12 mouse cellular contexts compared by ENCODE assay signal in the genomic region with DNA sequence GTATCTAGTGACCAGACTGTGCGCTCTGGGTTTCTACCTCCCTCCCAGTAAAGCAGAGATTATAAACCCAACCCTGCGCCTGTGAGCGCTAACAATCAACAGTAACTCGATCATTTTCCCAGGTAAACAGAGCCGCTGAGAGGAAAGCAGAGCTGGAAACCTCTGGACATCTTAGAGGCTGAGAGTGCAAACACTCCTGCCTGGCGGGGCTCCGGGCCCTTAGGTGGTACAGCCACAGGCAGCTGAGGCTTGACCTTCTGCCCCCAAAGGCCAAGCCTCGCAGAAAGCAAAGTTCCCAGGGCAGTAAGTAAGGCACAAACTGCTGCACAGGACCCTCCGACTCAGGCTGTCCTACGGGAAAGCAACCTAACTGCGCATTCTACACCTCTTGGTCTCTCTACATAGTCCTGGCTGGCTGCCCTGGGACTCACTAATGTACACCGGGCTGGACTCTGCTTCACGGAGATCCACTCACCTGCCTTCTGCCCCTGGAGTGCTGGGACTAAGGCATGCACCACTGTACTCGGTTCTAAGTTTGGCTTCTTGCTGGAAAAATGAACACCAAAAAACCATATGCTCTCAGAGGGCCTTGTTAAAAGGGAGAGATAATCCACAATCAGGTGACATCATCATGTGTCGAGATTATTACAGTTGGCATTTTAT. TPM values are rescaled to one million over a fixed set of nuclear protein-coding genes. Genes with fewer than 3 reads are reported as not detected.
DNase-seq lines count a peak whose midpoint lies in the region; ATAC-seq and TF ChIP-seq lines count a peak whose summit lies in the region.
"Had no signal": no experiment of that assay in that cellular context is flagged by ENCODE, and none has a peak within 500 bp of the region (broad histone marks: within the 10 kb centered on the region; RNA-seq: fewer than 3 reads in every experiment).

No protein-coding gene starts in this region.

- no peak for TF ChIP-seq POLR2A in lung, adult 2 months (IDR thresholded peaks at IDR 0.05; ENCODE audit: borderline replicate concordance, extremely low read depth, low read depth, low read length)

- DNase-seq in heart, postnatal 10 days: no peak
- no peak for DNase-seq in lung, embryonic 14.5 days
- DNase-seq in lung, adult 2 months: no peak
- DNase-seq in liver, embryonic 11.5 days (ENCODE audit: low spot score): no peak
- no peak for DNase-seq in left cerebral cortex, postnatal 25 days (ENCODE audit: low spot score in 2 of 2)
- DNase-seq in right cerebral cortex, postnatal 25 days: no peak
- DNase-seq: cerebellum, postnatal 14 days; right cerebral cortex, postnatal 14 days had no signal

- WGBS in heart, embryonic 11.5 days (ENCODE audit: insufficient replicate concordance): 73% methylated on average over 15 of the region's 15 CpGs
- 61% methylated on average over 15 of the region's 15 CpGs for WGBS in lung, embryonic 14.5 days
- WGBS in lung, adult 2 months: 67% methylated on average over 15 of the region's 15 CpGs
- WGBS in liver, embryonic 11.5 days: 73% methylated on average over 15 of the region's 15 CpGs
- WGBS in stomach, embryonic 16.5 days: 55% methylated on average over 15 of the region's 15 CpGs

- no peak for ATAC-seq in heart, embryonic 11.5 days (replicated peaks; ENCODE audit: insufficient number of reproducible peaks, low FRiP score, low TSS enrichment)
- ATAC-seq in lung, embryonic 14.5 days (ENCODE audit: insufficient read depth): no peak
- no peak for ATAC-seq in liver, embryonic 11.5 days (replicated peaks; ENCODE audit: low FRiP score)
- no peak for ATAC-seq in stomach, embryonic 16.5 days (ENCODE audit: insufficient read depth, low FRiP score)
- ATAC-seq: hindbrain, embryonic 16.5 days had no signal

- H3K4me1 ChIP-seq in heart, embryonic 11.5 days (ENCODE audit: control insufficient read depth, insufficient read depth, low read length): peaks cover 68% of the 10 kb centered on the region
- H3K4me1 ChIP-seq in lung, embryonic 14.5 days (ENCODE audit: insufficient read depth): peaks cover 50% of the 10 kb centered on the region
- H3K4me1 ChIP-seq in lung, adult 2 months (ENCODE audit: control insufficient read depth, insufficient read depth, low read length): peaks cover 45% of the 10 kb centered on the region
- peaks cover 63% of the 10 kb centered on the region for H3K4me1 ChIP-seq in liver, embryonic 11.5 days (replicated peaks; ENCODE audit: control insufficient read depth, insufficient read depth, low read length)
- peaks cover 57% of the 10 kb centered on the region for H3K4me1 ChIP-seq in stomach, embryonic 16.5 days (ENCODE audit: control insufficient read depth, insufficient read depth, low read length)

- H3K4me2 ChIP-seq in heart, embryonic 11.5 days: no peak overlapping the region
- no peak overlapping the region for H3K4me2 ChIP-seq in lung, embryonic 14.5 days
- peak overlapping the region; percentile 11; the same call in 1 of the 2 replicates for H3K4me2 ChIP-seq in liver, embryonic 11.5 days
- H3K4me2 ChIP-seq in stomach, embryonic 16.5 days (ENCODE audit: low read depth, low read length): no peak overlapping the region

- no peaks in the 10 kb centered on the region for H3K9me3 ChIP-seq in heart, embryonic 11.5 days (replicated peaks; ENCODE audit: control insufficient read depth, low read length)
- no peaks in the 10 kb centered on the region for H3K9me3 ChIP-seq in lung, embryonic 14.5 days (ENCODE audit: low read depth, low read length)
- no peaks in the 10 kb centered on the region for H3K9me3 ChIP-seq in liver, embryonic 11.5 days (ENCODE audit: control insufficient read depth, low read length)
- H3K9me3 ChIP-seq in stomach, embryonic 16.5 days (replicated peaks; ENCODE audit: control insufficient read depth, low read length): no peaks in the 10 kb centered on the region

- peak overlapping the region; percentile 54 for H3K27ac ChIP-seq in heart, embryonic 11.5 days (ENCODE audit: low read depth, low read length)
- peak overlapping the region; percentile 50; the same call in 1 of the 2 replicates for H3K27ac ChIP-seq in lung, embryonic 14.5 days (ENCODE audit: low read depth)
- peak overlapping the region; percentile 50 for H3K27ac ChIP-seq in liver, embryonic 11.5 days (ENCODE audit: low read depth, low read length)
- H3K27ac ChIP-seq in stomach, embryonic 16.5 days (ENCODE audit: low read length): peak overlapping the region; percentile 5; the same call in 1 of the 2 replicates

- H3K36me3 ChIP-seq in heart, embryonic 11.5 days (ENCODE audit: control insufficient read depth, insufficient read depth, low read length): no peaks in the 10 kb centered on the region
- H3K36me3 ChIP-seq in lung, embryonic 14.5 days (ENCODE audit: insufficient read depth): no peaks in the 10 kb centered on the region
- no peaks in the 10 kb centered on the region for H3K36me3 ChIP-seq in liver, embryonic 11.5 days (ENCODE audit: control insufficient read depth, insufficient read depth, low read length)
- no peaks in the 10 kb centered on the region for H3K36me3 ChIP-seq in stomach, embryonic 16.5 days (ENCODE audit: control insufficient read depth, insufficient read depth, low read length)

- no peaks in the 10 kb centered on the region for H3K27me3 ChIP-seq in heart, embryonic 11.5 days (ENCODE audit: control insufficient read depth, insufficient read depth, low read length)
- no peaks in the 10 kb centered on the region for H3K27me3 ChIP-seq in lung, embryonic 14.5 days (ENCODE audit: insufficient read depth, low read length)
- H3K27me3 ChIP-seq in liver, embryonic 11.5 days (replicated peaks; ENCODE audit: control insufficient read depth, insufficient read depth, low read length): no peaks in the 10 kb centered on the region
- H3K27me3 ChIP-seq in stomach, embryonic 16.5 days (ENCODE audit: control insufficient read depth, insufficient read depth, low read length): no peaks in the 10 kb centered on the region

- intact Hi-C loops in heart, postnatal 10 days (cut with DNase I): no loop called here
- intact Hi-C loops in left cerebral cortex, postnatal 25 days (cut with DNase I): no loop called here

- H3K9ac ChIP-seq in heart, embryonic 11.5 days (ENCODE audit: low read depth, low read length): no peak overlapping the region
- no peak overlapping the region for H3K9ac ChIP-seq in lung, embryonic 14.5 days
- H3K9ac ChIP-seq in liver, embryonic 11.5 days (ENCODE audit: low read depth, low read length): no peak overlapping the region
- H3K9ac ChIP-seq in stomach, embryonic 16.5 days (ENCODE audit: low read length): no peak overlapping the region

- TF ChIP-seq CTCF in lung, embryonic 14.5 days (IDR thresholded peaks at IDR 0.05; ENCODE audit: low read depth): no peak
- no peak for TF ChIP-seq CTCF in lung, adult 2 months (IDR thresholded peaks at IDR 0.05; ENCODE audit: insufficient read depth, low read length)

- no peak overlapping the region for H3K4me3 ChIP-seq in heart, embryonic 11.5 days (ENCODE audit: low read depth, low read length)
- no peak overlapping the region for H3K4me3 ChIP-seq in lung, embryonic 14.5 days (ENCODE audit: low read depth, low read length)
- no peak overlapping the region for H3K4me3 ChIP-seq in lung, adult 2 months (replicated peaks; ENCODE audit: extremely low read depth, low read depth, low read length)
- H3K4me3 ChIP-seq in liver, embryonic 11.5 days (ENCODE audit: low read depth, low read length): no peak overlapping the region
- no peak overlapping the region for H3K4me3 ChIP-seq in stomach, embryonic 16.5 days (replicated peaks; ENCODE audit: low read length)
- H3K4me3 ChIP-seq: erythroblast, embryonic 14.5 days had no signal

RNA-seq across cellular contexts. Expression of gene Rassf3, which starts 41.6 kb away (rescaled TPM):
- polyA plus RNA-seq in heart, embryonic 11.5 days (2014; fragmentation: Nextera tagmentation; extraction: Ambion mirVana): 18.3 and 23.9 TPM in 2 replicates
- 100 to 1,000 TPM in 1 of 2 experiments, 10 to 100 TPM in 1; 98.8 to 116 TPM for total RNA-seq in heart, postnatal 10 days (2021)
- polyA plus RNA-seq in lung, embryonic 14.5 days (2014; fragmentation: Nextera tagmentation; extraction: Ambion mirVana): 19.8 and 21.0 TPM in 2 replicates
- 66.7 and 97.0 TPM in 2 replicates for polyA plus RNA-seq in lung, adult 2 months (2012; rRNA removed)
- 14.0 and 15.4 TPM in 2 replicates for polyA plus RNA-seq in liver, embryonic 11.5 days (2014; fragmentation: Nextera tagmentation; extraction: Ambion mirVana)
- 21.3 and 22.0 TPM in 2 replicates for polyA plus RNA-seq in stomach, embryonic 16.5 days (2015; fragmentation: Nextera tagmentation; extraction: Ambion mirVana)
- total RNA-seq in left cerebral cortex, postnatal 25 days (2021): 10 to 100 TPM; 30.4 to 37.3 TPM
